Mouse (Mus musculus) R1 (cell line): Measurements from ENCODE around the gene Nptxr.

Source experiments
- DNase-seq: peaks from one replicate; pipeline ENCODE4 v3.0.0-alpha.2; 2018; ENCODE audit warnings: low read depth, low spot score

The Nptxr gene

GRCm38 (mm10) chr15:79804352-79805071, at the start of gene Nptxr:
Nptxr (minus strand) TSS chr15:79804766.
- peak; percentile 54 for DNase-seq

- peak; percentile 64 for DNase-seq
Measured at GRCm38 (mm10) chr15:79850143-79850542, 45.6 kb upstream of the Nptxr start.

GRCm38 (mm10) chr15:79847100-79847499, 42.5 kb upstream of the Nptxr start:
- peak; percentile 96 for DNase-seq

GRCm38 (mm10) chr15:79845986-79846385, 41.4 kb upstream of the Nptxr start:
- no peak for DNase-seq

- peak; percentile 86 for DNase-seq
Measured at GRCm38 (mm10) chr15:79842985-79843384, 38.4 kb upstream of the Nptxr start.

GRCm38 (mm10) chr15:79840281-79840680, 35.7 kb upstream of the Nptxr start:
- DNase-seq: no peak

GRCm38 (mm10) chr15:79834881-79835260, 30.3 kb upstream of the Nptxr start:
- DNase-seq: no peak

- DNase-seq: peak; percentile 95
Measured at GRCm38 (mm10) chr15:79834130-79834880, 29.7 kb upstream of the Nptxr start, which contains the start of the genes Npcd and Cbx6. Npcd (minus strand) TSS chr15:79834237. Cbx6 (minus strand) TSS chr15:79834688.

GRCm38 (mm10) chr15:79833251-79834050, 28.9 kb upstream of the Nptxr start:
- peak; percentile 64 for DNase-seq

GRCm38 (mm10) chr15:79832064-79832900, 27.7 kb upstream of the Nptxr start:
- DNase-seq: peak; percentile 83

GRCm38 (mm10) chr15:79830388-79830787, 25.8 kb upstream of the Nptxr start:
- peak; percentile 85 for DNase-seq

GRCm38 (mm10) chr15:79829431-79829830, 24.9 kb upstream of the Nptxr start:
- no peak for DNase-seq

GRCm38 (mm10) chr15:79828366-79829035, 23.9 kb upstream of the Nptxr start:
- DNase-seq: peak; percentile 50

GRCm38 (mm10) chr15:79827778-79828210, 23.2 kb upstream of the Nptxr start:
- DNase-seq: no peak

- DNase-seq: no peak
Measured at GRCm38 (mm10) chr15:79827061-79827777, 22.7 kb upstream of the Nptxr start.

GRCm38 (mm10) chr15:79826221-79826935, 21.8 kb upstream of the Nptxr start:
- no peak for DNase-seq

GRCm38 (mm10) chr15:79825146-79825825, 20.7 kb upstream of the Nptxr start:
- peak; percentile 94 for DNase-seq

- peak; percentile 89 for DNase-seq
Measured at GRCm38 (mm10) chr15:79823588-79824280, 19.2 kb upstream of the Nptxr start.
